Mouse (Mus musculus) cerebellum, adult 9-10 months (tissue): ENCODE measurements around the gene Cyb561a3.

Experiments used
- DNase-seq: peaks from one replicate; pipeline ENCODE4 v3.0.0; 2022

Gene Cyb561a3

DNA sequence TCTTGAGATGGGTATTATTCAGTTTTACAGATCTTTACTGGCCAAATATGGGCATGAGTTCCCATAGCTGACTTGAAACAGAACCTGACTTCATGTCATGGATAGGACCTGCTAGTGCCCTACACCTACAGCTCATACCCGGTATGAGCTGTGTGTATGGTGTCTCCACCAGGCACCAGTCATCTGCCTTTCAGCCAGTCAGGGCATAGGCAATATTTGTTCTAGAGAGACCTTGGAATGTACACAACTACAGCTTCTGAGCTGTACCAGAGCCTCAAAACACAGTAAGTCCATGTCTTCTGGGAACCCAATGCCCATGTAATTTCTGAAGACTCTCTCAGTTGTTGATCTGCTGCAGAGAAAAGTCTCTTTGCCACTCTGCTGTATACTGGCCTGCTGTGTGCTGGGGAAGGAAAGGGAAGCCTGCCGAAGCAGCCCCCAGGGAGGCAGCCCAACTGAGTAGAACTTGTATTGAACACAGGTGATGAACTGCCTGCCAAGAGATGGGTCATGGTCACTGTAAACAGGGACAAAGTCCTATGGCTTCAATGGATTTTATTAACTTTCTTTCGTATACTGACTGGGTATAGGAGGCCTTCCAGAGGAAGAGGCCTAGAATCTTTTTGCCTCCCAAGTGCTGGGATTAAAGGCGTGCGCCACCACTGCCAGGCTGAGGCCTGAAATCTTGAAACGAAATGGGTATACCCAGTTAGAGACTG is 14.8 kb downstream of the Cyb561a3 start:
- no peak for DNase-seq

DNA sequence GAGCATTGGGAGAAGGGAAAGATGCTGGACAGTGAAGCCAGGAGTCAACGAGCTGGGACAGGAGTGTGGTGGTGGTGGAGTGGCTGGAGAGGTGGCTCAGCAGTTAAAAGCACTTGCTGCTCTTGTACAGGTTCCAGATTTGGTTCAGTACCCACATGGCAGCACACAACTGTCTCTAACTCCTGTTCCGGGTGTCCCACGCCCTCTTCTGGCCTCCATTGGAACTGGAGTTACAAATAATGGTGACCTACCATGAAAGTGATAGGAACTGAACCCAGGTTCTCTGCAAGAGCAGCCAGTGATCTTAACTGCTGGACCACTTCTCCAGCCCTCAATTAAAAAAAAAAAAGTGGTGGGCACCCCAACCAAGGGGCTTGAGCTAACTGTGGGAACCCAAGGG is 21.2 kb downstream of the Cyb561a3 start:
- DNase-seq, result no peak

DNA sequence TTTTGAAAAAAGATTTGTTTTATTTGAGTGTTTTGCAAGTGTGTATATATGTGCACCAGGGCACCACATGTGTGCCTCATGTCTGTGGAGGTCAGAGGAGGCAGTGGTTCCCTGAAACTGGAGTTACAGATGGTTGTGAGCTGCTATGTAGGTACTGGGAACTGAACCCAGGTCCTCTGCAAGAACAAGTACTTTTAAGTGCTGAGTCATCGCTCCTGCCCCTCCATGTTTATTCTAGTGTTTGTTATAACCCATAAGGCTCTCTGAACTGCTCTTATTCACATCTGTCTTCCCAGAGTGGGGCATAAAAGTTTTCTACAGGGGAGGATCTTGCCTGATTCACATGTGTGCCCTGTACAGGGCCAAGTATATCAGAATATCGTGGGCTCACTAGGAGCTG is 22.7 kb downstream of the Cyb561a3 start:
- DNase-seq, result no peak

- no peak for DNase-seq
Measured at GRCm38 (mm10) chr19:10602247-10602769, 25.3 kb downstream of the Cyb561a3 start.

DNA sequence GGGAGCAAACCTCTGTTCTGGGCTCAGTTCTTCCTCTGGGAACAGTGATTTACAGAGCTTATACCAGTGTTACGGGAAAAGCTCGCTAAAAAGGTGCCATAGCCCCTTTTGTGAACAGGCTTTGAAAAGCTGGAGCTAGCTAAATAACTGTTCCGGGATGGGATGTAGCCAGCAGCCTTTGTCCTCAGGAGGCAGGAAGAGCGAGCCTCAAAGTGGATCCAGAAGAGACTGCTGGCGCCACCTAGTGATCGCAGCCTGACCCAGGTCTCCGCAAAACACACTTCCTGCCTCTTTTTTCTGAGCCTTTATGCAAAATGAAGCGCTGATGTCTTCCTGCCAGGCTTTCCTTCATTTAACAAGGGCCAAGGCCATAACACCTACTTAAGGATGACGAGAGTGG is 25.8 kb downstream of the Cyb561a3 start:
- peak; percentile 92 for DNase-seq

DNA sequence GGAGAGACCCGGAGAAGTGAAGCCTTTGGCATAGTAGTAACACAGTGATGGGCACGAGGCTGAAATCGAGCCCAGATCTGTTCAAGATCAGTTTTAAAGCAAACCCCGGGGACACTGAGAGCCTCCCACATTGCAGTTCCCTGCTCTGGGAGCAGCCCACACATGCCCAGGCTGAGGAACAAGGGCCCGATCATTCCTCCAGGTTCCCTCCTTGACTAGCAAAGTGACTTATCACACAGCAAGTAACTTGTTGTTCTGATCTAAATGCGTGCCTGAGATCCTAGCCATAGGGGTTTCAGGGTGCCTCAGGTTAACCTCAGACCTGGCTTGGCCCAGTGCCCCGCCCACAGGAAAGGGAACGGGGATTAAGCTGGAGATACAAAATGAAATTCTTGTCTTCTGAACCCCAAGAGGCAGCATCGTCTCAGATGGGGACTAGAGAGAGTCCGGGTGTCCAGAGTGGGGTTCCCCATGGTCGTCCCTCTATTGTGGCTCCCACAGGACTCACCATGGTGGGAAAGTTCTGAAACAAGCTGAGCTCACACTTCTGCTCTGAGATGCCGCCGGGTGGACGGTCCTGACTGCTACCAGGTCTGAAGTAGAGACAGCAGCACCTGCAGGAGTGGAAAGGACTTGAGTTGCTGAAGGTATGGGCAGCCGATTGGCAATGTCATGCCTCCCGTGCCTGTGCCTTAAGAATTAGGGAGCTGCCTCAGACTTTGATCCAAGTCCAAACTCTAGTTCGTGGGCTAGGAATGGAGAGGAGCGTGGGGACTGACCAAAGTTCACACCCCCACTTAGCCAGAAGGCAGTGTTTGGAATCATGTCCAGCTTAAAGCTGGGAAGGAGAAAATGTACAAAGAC is 26.9 kb downstream of the Cyb561a3 start:
- peak; percentile 58 for DNase-seq

GRCm38 (mm10) chr19:10604534-10604933 is 27.6 kb downstream of the Cyb561a3 start:
- DNase-seq, result peak; percentile 34

DNA sequence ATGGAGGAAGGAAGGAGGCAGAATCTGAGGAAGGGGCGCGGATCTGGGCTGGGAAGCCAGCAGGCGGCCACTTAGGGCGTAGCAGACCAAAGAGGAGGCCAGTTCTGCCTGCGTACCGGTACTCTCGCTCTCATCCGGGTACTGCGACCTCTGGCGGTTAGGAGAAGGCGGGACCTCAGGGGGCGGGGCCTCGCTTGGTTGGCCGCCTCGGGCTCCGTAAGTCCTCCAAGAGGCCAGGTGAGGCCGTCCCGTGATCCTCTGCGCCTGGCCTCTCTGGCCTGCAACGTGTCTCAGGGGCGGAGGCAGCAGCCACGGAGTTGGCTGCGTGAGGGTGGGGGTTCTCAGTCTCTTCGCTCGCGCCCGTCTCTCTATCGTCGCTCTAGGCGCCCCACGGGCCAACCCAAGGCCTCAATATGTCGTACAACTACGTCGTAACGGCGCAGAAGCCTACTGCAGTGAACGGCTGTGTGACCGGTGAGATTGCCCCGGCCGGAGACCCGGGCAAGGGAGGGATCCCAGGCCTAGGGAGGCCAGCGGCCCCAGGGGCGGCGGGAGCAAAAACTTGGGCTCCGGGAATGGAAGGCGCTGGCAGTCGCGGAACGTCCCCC is 28.4 kb downstream of the Cyb561a3 start, which contains the start of the genes Ddb1 and Tkfc:
Gene Ddb1 (plus strand): TSS at position 35 of the 608 bp plus-strand sequence.
Gene Tkfc (minus strand): TSS at position 362 of the 608 bp plus-strand sequence.
- DNase-seq, result peak; percentile 99

- DNase-seq, result peak; percentile 34
Measured at GRCm38 (mm10) chr19:10605901-10606622, 29.1 kb downstream of the Cyb561a3 start.

DNA sequence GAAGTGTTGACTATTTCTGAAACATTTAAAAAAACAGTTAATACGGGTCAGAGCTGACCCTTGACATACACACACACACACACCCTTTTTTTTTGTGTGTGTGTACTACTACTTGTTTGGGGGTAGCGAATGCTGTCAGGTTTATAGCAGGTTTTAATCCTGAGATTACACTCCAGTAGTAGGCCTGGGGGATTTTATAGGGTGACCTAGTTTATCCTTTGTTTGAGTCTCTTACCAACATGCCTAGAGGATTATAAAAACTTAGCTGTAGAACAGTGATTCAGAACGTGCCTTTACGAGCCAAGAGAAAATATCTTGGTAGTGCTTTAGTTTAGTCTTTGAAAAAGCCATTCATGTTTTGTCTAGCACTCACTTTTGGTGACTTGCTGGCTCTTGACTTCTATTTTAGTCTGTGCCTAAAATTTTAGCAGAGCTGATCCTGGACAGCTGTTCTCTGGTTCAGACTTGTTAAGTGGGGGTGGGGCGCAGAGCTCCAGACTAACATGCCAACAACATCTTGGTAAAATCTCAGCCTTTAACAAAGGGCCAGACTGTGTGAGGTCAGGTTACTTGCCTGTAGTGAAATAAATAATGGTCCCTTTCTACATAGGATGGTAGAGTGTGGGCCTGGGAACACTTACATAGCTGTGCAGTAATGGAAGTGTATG is 31.7 kb downstream of the Cyb561a3 start:
- DNase-seq, result no peak

GRCm38 (mm10) chr19:10634106-10634871 is 57.3 kb downstream of the Cyb561a3 start, which contains the start of gene Vwce:
Gene Vwce (plus strand): TSS chr19:10634213.
- peak; percentile 54 for DNase-seq

GRCm38 (mm10) chr19:10634872-10635318 is 57.9 kb downstream of the Cyb561a3 start:
- peak; percentile 68 for DNase-seq

DNA sequence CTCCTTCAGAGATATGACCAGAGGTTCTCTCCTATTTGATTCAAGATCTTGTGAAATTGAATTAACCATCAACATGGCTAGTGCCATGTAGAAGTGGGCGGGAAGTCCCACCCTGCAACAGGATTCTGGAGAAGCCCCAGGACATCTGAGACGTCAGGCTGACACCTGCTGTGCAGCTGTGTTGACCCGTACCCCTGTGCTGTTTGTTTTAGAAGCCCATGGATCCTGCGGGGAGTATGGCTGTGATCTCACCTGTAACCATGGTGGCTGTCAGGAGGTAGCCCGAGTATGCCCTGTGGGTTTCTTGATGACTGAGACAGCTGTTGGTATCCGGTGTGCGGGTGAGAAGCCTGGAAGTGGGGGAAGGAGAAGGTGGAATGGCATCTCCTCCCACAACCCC is 60.9 kb downstream of the Cyb561a3 start:
- no peak for DNase-seq

DNA sequence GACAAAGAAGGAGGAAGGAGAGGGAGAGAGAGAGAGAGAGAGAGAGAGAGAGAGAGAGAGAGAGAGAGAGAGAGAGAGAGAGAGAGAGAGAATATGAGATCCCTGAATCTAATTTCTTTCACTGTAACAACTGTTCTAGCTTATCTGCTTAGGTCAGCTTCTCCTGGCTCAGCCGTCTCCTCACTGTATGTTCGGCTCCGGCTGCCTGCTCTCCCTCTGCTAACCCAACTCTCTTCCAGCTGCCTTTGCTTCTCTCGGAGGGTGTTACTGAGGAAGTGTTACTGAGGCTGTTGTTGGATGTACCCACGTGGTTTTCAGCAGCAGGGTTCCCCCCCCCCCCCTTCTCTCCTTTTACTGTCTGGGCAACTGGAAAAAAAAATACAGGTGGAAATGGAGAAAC is 63.1 kb downstream of the Cyb561a3 start:
- DNase-seq, result no peak

DNA sequence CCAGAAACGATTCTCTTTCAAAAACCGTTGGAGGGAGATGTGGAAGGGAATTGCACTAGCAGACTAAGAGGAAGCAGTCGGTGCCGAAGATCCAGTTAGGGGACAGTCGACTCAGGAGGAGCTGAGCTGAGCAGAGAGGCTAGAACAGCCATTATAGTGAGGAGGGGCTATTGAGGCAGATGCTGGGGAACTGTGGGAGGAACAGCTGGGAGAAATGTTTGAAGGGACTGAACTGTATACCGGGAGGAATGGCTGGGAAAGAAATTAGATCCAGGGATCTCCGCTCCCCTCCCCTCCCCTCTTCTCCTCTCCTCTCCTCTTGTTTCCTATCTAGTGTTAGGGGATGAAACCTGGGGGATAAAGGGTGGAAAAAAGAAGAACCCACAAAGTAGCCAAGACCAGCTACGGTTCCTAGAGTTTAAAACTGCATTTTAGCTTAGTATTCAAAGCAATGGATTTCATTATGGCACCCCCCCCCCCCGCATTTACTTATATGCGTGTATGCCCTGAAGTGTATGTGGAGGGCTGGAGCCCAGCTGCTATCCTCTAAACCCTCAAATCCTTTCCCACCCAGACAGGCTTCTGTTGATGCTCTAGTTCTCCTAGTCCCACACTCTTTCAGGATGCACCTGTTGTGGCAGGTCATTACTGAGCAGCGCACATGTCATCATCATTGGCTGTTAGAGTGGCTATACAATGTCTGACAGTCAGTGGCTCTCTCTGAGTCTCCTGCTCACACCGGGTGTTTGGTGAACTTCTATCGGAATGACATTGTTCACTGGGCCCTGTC is 63.8 kb downstream of the Cyb561a3 start:
- no peak for DNase-seq
